Mouse (Mus musculus): ENCODE measurements at regions not wholly inside any gene's neighbourhood (a gene's known extent, or its start where the extent isn't known, plus 50 kb on each side); places are given as distances from the start of the nearest gene placed in this dataset.

DNA sequence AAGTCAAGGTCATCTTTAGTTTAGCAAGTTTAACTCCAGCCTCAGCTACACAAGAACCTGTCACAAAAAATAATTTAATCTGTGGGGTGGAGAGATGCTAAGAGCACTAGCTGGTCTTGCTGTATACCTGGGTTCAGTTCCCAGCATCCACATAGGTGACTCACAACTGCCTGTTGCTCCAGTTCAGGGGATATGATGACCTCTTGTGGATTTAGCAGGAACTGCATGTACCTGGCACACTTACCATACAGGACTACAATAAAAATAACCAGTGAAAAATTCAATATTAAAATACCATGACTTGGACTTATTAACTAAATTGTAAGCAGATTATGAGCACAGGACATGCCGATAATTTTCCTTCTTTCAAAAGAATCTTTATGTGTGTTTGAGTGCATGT is 206.1 kb upstream of the Bmper start:
- TF ChIP-seq POLR2A (IDR thresholded peaks at IDR 0.05; ENCODE audit: control insufficient read depth, extremely low read depth, insufficient read depth, low read length, poor library complexity) (no peak), CTCF (IDR thresholded peaks at IDR 0.05; ENCODE audit: borderline replicate concordance, control insufficient read depth, extremely low read depth, insufficient read depth, low read length, poor library complexity) (no peak)
- Histone ChIP-seq H3K36me3 (ENCODE audit: control insufficient read depth, insufficient read depth, low read length) (no peaks in the 10 kb centered on the region), H3K27ac (ENCODE audit: control insufficient read depth, insufficient read depth, low read length) (no peak overlapping the region), H3K4me1 (replicated peaks; ENCODE audit: control insufficient read depth, insufficient read depth, low read length) (no peaks in the 10 kb centered on the region), H3K4me3 (ENCODE audit: control insufficient read depth, insufficient read depth, low read length) (no peak overlapping the region), H3K27me3 (ENCODE audit: control insufficient read depth, insufficient read depth, low read length) (no peaks in the 10 kb centered on the region)
- WGBS = 96% methylated on average over 1 of the region's 1 CpGs
- DNase-seq = no peak

DNA sequence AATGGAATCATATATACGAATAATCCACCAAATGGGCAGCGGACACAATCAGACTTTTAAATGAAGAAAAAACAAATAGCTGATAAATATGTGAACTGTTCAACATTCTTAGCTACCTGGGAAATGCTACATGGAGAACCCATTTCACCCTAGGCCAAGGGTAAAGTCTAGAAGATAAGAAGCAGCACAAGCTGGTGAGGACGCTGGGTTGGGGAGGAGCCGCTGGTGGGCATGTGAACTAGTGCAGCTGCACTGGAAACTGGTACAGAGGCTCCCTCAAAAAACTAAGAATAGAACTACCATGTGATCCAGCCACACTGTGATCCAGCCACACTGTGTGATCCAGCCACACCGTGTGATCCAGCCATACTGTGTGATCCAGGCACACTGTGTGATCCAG is 198.8 kb upstream of the Bmper start:
- WGBS = 92% methylated on average over 5 of the region's 5 CpGs
- no peak overlapping the region for H3K4me3 ChIP-seq (ENCODE audit: control insufficient read depth, insufficient read depth, low read length)

DNA sequence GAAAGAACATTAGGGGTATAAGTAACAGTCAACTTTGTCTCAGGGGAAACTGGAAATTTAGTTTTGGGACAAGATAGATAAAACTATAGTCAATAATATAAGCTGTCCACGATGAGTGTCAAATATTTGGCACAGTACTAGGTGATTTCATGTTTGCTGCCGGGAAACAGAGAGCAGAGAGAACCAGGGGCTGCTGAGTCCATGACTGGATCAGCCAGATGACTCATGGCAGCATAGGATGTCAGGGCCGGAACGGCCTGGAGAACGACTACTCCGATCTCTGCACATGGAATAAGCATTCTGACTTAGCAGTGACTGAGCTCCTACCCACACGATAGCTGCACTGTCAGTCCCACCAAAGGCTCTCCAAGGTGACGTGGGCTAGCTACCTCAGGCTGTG is 197.6 kb upstream of the Bmper start:
- Histone ChIP-seq H3K4me1 (replicated peaks; ENCODE audit: control insufficient read depth, insufficient read depth, low read length) (no peaks in the 10 kb centered on the region), H3K27ac (ENCODE audit: control insufficient read depth, insufficient read depth, low read length) (no peak overlapping the region), H3K27me3 (ENCODE audit: control insufficient read depth, insufficient read depth, low read length) (no peaks in the 10 kb centered on the region), H3K4me3 (ENCODE audit: control insufficient read depth, insufficient read depth, low read length) (no peak overlapping the region), H3K36me3 (ENCODE audit: control insufficient read depth, insufficient read depth, low read length) (no peaks in the 10 kb centered on the region)
- DNase-seq = no peak
- no peak for TF ChIP-seq POLR2A (IDR thresholded peaks at IDR 0.05; ENCODE audit: control insufficient read depth, extremely low read depth, insufficient read depth, low read length, poor library complexity)
- WGBS = 97% methylated on average over 8 of the region's 8 CpGs

More for the DNA sequence above, 198.8 kb upstream of the Bmper start:
- H3K4me1 ChIP-seq (replicated peaks; ENCODE audit: control insufficient read depth, insufficient read depth, low read length) = no peaks in the 10 kb centered on the region
- TF ChIP-seq POLR2A (IDR thresholded peaks at IDR 0.05; ENCODE audit: control insufficient read depth, extremely low read depth, insufficient read depth, low read length, poor library complexity) = no peak
- no peak for TF ChIP-seq CTCF (IDR thresholded peaks at IDR 0.05; ENCODE audit: borderline replicate concordance, control insufficient read depth, extremely low read depth, insufficient read depth, low read length, poor library complexity)
- H3K27ac ChIP-seq (ENCODE audit: control insufficient read depth, insufficient read depth, low read length) = no peak overlapping the region
- H3K36me3 ChIP-seq (ENCODE audit: control insufficient read depth, insufficient read depth, low read length) = no peaks in the 10 kb centered on the region
- H3K27me3 ChIP-seq (ENCODE audit: control insufficient read depth, insufficient read depth, low read length) = no peaks in the 10 kb centered on the region
- DNase-seq = no peak

DNA sequence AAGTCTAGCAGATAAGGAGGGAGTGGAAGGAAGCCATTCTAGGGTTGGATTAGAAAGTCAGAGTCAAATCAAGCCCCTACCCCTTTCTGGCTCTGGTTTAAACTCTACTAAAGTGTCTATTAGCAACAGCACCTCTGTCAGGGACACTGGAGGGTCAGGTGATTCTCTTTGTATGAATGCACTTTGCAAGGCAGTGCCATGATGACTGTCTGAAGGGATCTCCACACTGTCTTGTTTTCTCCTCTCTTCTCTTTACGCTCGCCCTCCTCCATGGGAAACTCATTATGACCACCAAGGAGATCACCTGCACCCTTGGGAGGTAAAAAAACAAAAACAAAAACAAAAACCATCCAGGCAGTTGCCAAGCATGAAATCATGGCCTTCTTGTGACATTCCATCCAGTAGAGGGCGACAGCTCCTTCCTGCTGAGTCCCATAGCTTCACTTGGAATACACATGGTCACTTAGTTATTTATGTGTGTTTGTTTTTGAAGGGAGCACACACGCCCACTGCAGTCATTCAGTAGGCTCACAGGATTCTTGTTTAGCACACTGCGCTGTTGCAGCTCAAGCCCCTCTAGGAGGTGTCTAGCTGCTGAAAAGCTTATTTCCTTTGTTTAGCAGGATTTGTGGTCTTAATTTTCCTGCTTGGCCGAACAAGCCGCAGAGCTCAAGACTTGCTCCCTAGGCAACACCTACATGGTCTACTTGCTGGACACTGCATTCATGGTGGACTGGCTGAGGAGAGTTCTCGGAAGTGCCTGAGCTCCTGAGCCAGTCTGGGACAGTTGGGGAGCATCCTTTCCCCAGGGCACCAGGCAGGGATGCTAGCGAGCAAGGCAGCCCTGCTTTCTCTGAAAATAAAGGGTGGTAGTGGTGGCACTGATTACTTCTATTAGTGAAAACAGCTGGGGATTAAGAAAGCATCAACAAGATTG is 195.2 kb upstream of the Bmper start:
- peak; percentile 21 for DNase-seq
- Histone ChIP-seq H3K4me3 (ENCODE audit: control insufficient read depth, insufficient read depth, low read length) (no peak overlapping the region), H3K36me3 (ENCODE audit: control insufficient read depth, insufficient read depth, low read length) (no peaks in the 10 kb centered on the region), H3K4me1 (replicated peaks; ENCODE audit: control insufficient read depth, insufficient read depth, low read length) (no peaks in the 10 kb centered on the region), H3K27ac (ENCODE audit: control insufficient read depth, insufficient read depth, low read length) (no peak overlapping the region), H3K27me3 (ENCODE audit: control insufficient read depth, insufficient read depth, low read length) (no peaks in the 10 kb centered on the region)
- 74% methylated on average over 9 of the region's 9 CpGs for WGBS
- TF ChIP-seq POLR2A (IDR thresholded peaks at IDR 0.05; ENCODE audit: control insufficient read depth, extremely low read depth, insufficient read depth, low read length, poor library complexity) (no peak), CTCF (IDR thresholded peaks at IDR 0.05; ENCODE audit: borderline replicate concordance, control insufficient read depth, extremely low read depth, insufficient read depth, low read length, poor library complexity) (no peak)

DNA sequence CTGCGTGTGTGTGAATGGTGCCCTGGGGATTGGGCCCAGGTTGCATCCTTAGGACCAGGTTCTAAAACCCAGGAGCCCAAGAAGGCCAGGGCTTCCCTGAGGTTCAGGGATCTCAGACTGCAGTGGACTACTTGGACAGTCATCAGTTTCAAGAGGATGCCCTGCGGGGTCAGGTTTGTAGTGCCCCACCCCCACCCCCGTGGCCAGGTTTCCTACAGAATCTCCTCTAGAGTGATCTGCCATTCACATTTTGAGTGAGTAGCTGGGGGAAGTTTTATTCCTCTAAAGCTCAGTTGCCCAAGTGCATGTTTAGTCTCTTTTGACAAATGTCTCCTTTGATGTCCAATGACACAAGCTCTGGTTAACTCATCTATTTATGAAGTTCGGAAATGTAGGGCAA is 193.5 kb upstream of the Bmper start:
- TF ChIP-seq POLR2A (IDR thresholded peaks at IDR 0.05; ENCODE audit: control insufficient read depth, extremely low read depth, insufficient read depth, low read length, poor library complexity) (no peak), CTCF (IDR thresholded peaks at IDR 0.05; ENCODE audit: borderline replicate concordance, control insufficient read depth, extremely low read depth, insufficient read depth, low read length, poor library complexity) (no peak)

DNA sequence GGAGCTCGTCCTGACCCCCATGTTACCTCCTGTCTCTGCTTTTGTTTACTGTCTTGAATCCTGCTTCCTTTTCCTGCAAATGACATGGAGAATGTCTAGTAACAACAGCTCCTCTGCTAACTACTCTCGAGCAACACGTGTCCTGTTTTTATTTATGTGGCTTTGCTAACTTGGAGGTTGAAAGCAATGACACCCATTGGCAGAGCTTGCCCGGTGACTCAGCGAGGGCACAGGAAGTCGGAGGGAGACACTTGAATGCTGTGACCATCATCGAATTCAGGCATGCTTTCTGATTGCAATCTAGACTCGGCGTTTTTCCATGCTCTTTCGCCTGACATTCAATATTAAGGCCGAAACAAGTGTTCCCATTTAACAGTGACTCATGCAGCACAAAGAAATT is 192.7 kb upstream of the Bmper start:
- WGBS = 36% methylated on average over 11 of the region's 11 CpGs
- H3K4me1 ChIP-seq (replicated peaks; ENCODE audit: control insufficient read depth, insufficient read depth, low read length) = no peaks in the 10 kb centered on the region

More for the DNA sequence above, 193.5 kb upstream of the Bmper start:
- no peak overlapping the region for H3K27ac ChIP-seq (ENCODE audit: control insufficient read depth, insufficient read depth, low read length)
- H3K36me3 ChIP-seq (ENCODE audit: control insufficient read depth, insufficient read depth, low read length) = no peaks in the 10 kb centered on the region
- H3K4me1 ChIP-seq (replicated peaks; ENCODE audit: control insufficient read depth, insufficient read depth, low read length) = no peaks in the 10 kb centered on the region
- 89% methylated on average over 4 of the region's 4 CpGs for WGBS
- no peaks in the 10 kb centered on the region for H3K27me3 ChIP-seq (ENCODE audit: control insufficient read depth, insufficient read depth, low read length)
- H3K4me3 ChIP-seq (ENCODE audit: control insufficient read depth, insufficient read depth, low read length) = no peak overlapping the region
- no peak for DNase-seq

More for the DNA sequence above, 192.7 kb upstream of the Bmper start:
- no peak overlapping the region for H3K4me3 ChIP-seq (ENCODE audit: control insufficient read depth, insufficient read depth, low read length)
- DNase-seq = no peak
- TF ChIP-seq CTCF (IDR thresholded peaks at IDR 0.05; ENCODE audit: borderline replicate concordance, control insufficient read depth, extremely low read depth, insufficient read depth, low read length, poor library complexity) (no peak), POLR2A (IDR thresholded peaks at IDR 0.05; ENCODE audit: control insufficient read depth, extremely low read depth, insufficient read depth, low read length, poor library complexity) (no peak)
- H3K36me3 ChIP-seq (ENCODE audit: control insufficient read depth, insufficient read depth, low read length) = no peaks in the 10 kb centered on the region
- no peak overlapping the region for H3K27ac ChIP-seq (ENCODE audit: control insufficient read depth, insufficient read depth, low read length)
- H3K27me3 ChIP-seq (ENCODE audit: control insufficient read depth, insufficient read depth, low read length) = no peaks in the 10 kb centered on the region
